Mouse (Mus musculus) lung, postnatal 4 days (tissue): Measurements from ENCODE around the gene Lcn2.

ENCODE experiments used
- DNase-seq, 2 experiments: peaks; one replicate each; pipeline ENCODE4 v3.0.0; 2021

Lcn2 gene

DNA sequence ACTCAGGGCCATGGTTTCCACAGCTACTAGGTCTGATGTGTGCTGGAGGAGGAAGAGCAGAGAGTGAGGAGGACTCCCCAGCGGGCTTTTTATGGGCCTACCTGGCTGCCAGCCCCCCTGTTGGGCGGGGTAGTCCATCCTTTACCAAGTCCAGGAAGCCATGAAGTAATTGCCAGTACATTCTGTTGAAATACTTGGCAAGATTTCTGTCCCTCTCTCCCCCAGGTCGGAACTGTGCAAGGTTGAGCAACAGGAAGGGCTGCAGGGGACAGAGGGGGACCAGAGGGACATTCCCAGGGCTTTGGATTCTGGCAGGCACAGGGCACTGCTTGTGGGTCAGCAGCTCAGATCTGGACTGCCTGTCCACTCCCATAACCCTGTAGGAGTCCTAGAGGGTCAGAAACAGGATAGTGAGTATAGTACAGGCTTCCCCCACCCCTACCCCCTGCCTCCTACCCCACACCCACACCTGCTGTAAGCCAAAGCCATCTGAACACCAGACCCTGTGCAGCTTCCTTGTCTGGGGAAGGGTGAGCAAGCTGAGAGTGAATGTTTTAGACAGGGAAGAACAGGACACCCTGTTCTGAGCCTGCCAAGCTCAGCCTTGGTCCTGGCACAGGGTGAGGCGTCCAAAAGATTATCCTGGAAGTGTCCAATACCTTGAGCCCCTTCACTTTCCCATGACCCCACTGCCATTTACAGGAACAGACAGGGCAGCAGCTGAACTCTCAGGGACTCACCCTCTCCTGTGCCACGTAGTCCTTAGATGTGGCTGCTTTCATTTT lies at the start of gene Lcn2:
Gene Lcn2, minus strand, starts transcription at position 547 of the 785 bp plus-strand sequence.
- DNase-seq = peak; percentile 35 to 55

DNA sequence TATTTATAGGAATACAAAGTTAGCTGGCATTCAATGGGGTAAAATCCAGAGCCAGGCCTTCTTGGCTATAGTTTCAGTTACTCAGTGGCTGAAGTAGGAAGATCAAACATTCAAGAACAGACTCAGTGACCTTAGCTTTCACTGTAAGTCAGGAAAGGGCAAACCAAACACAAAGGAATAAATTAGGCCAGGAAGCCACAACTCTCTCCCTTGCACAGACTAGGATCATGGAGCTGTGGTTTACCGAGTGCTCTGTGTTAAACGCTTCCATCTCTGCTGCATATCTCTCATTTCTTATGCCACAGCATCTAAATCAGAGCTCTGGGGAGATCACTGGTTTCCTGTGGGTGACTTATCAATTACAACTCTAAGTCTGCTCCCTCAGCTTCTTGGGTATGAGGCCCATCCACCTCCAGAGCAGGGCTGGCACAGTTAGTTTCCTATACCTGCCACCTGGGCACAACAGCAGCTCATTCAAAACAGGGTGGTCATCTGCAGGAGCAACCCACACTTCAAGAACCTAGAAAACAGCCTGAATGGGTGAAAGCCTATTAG lies 49.6 kb upstream of the Lcn2 start:
- no peak for DNase-seq

DNA sequence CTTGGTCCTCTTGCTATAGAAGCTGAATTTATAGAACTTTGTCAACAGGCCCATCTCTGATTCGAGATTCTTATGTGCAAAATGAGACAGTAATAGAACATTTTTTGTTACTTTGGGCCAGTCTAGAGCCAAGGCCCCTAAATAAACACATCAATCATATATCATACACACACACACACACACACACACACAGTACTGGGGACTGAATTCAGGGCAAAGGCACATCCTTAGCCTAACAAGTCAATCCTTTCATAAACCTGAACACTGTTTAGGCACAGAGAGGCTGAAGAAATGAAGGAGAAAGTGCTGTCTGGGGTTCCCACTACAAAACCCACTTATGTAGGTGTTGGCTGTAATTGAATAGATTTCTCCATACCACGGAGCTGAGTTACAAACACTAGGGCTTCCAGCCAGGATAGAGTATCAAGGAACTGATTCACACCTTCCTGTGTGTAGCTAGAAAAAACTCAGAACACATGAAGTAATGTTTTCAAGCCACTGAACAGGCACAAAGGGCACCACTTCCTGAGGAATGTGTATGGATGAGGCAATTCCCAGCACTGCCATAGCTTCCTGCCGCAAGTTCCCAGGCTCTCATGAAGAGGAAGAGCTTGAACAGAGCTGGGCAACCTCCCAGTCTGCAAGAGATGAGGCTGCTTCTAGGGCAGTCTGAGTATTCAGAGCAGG lies 48.8 kb upstream of the Lcn2 start:
- DNase-seq = peak; percentile 66 to 78

DNA sequence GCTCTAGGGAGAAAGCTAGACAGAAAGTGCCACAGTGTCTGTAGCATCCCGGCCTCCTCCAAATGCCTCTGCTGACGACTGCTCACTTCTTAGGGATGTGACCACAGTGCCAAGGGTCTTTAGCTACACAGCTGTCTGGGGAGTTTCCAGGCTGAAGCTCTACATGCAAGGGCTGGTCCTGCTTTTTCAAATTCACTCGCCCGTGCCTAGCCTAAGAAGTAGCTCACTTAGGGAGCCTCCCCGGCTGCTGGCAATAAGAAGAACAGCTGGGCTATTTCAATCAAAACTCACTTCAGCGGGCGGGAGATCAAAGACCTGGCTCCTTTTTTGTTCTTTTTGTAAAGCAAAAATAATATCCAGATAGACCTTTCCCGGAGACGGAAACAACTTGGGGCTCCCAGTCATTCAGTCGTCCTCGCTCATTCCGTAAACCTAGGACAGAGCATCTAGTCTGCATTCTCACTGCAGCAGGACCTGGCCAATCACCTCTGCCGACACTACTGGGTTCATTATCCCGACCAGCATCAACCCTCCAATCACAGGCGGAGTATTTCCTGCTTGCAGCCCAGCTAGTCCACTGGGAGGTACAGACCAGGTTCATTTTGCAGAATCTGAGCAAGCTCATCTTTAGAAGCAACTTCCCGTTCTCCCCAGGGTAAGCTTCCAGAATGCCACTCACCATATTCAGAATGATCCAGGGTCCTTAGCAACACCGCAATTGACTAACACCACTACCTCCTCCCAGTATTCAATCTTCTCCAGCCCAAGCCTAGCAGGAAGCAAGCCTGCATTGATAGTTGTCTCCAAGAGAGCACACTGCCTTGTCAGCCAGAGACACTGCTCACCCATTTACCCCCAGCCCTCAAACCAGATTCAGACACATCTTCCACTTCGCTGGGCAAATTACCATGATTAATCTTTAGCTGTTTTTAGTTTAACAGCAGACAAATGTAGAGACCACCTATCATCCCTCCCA lies 42.9 kb upstream of the Lcn2 start:
- DNase-seq = peak; percentile 70 to 77

DNA sequence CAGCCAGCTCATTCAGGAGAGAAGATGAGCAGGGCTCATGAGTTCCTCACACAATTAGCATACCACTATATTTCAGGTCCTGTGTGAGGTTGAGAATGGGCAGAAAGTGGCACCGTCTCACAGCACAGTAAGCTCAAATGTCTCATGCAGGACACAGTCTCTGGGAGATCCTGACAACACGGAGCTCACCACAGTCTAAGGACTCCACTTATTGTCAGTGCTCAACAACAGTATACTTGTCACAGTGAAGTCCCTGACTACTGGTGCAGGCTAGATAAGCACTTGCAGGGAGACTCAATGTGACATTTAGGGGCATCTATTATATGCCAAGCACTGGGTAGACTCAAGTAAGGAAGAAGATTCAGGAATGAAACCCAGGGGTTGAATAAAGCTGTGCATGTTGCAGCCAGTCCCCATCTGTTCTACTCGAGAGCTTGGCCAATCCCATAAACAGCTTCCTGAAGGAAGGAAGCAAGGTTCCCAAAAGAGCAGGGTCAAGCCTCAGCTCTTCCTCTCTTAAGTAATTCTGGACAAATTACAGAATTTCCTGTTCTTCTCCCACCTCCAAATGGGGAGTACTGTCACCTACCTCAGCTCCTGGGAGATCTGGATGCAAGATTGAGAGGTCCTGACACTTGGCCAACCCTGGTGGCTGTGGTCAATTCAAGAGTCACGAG lies 41.3 kb upstream of the Lcn2 start:
- DNase-seq = no peak

DNA sequence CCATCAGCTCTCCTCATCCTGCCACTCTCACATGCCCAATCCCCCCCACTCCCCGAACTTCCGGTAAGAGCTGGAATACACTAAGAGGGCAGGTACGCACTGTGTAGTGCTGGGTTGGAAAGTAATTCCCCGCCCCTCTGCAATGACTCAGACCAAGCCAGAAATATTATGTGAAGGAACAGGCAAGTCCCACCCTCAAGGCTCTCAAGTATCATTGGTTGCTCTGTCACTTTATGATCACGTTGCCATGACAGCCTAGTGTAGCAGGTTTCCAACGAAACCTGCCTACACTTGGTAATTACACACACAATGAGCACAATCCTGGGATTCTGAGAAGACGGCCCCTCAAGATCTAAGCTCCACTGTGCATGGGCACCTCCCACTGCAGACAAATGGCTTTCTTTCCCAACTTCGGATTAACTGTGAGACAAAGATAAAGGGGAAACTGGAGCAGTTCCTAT lies 40.2 kb upstream of the Lcn2 start:
- peak; percentile 57 to 59 for DNase-seq

DNA sequence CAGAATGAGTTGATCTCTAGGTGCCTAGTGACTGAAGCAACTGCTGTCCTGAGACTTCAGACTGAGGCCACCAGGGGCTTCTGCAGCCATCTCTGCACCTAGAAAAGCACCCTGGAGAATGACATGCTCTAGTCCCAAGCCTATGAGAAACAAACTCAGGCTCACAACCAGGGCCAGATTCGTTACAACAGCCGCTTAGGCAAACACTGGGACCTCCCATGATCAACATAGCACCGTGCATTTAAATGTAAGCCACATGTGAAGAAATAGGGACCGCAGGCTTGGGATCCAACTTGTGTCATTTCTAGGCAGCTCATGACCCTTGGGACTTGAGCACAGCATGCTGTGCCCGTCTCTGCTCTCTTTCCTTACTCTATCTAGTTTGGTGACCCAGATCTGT lies 39.7 kb upstream of the Lcn2 start:
- no peak for DNase-seq

DNA sequence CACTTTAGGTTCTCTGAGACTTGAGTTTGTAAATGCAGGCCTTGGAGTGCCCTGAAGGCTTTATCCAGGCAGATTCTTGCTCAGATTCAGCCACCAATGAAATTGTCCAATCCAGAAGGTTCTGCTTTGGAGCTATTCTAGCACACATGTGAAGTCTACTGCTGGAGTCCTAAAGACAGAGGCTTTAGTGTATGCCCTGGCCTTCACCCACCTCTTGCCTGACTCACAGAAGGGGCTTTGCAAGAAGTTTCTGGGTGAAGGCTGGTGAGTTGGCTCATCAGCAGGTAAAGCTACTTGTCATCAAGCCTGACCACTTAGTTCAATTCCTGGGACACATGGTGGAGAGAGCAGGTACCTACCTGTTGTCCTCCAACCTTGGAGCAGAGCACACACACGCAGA lies 38.1 kb upstream of the Lcn2 start:
- DNase-seq = no peak

DNA sequence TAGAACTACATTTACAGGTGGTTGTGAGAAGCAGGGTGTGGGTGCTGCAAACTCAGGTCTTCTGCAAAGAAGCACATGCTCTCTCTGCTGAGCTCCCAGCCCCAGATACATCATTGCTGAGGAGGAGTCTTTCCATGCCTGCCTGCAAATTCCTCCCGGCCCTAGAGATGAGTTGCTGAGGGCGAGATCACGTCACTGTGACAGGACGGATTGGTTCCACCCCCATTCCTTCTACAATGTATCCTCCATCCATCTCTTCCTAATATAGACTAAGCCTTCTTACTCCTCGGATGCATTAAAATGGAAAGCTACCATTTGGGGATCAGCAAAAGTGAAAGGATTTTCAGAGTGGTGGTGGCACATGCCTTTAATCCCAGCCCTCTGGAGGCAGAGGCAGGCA lies 37.5 kb upstream of the Lcn2 start:
- no peak for DNase-seq

DNA sequence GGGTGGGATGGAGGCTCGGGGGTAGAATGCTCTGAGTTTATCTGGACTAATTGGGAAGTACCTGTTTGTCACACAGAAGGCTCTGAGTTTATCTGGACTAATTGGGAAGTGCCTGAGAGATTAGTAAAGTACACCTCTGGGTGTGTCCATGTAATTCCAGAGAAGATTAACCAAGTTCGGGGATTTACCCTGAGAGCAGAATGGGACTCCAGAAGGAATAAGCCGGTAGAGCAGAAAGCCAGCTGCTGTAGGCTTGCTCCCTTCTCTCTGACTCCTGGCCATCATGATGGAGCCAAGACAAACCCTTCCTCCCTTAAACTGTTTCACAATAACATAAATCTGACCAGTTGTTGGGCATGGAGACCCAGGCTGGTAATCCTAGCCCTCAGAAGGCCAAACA lies 36.7 kb upstream of the Lcn2 start:
- no peak for DNase-seq

DNA sequence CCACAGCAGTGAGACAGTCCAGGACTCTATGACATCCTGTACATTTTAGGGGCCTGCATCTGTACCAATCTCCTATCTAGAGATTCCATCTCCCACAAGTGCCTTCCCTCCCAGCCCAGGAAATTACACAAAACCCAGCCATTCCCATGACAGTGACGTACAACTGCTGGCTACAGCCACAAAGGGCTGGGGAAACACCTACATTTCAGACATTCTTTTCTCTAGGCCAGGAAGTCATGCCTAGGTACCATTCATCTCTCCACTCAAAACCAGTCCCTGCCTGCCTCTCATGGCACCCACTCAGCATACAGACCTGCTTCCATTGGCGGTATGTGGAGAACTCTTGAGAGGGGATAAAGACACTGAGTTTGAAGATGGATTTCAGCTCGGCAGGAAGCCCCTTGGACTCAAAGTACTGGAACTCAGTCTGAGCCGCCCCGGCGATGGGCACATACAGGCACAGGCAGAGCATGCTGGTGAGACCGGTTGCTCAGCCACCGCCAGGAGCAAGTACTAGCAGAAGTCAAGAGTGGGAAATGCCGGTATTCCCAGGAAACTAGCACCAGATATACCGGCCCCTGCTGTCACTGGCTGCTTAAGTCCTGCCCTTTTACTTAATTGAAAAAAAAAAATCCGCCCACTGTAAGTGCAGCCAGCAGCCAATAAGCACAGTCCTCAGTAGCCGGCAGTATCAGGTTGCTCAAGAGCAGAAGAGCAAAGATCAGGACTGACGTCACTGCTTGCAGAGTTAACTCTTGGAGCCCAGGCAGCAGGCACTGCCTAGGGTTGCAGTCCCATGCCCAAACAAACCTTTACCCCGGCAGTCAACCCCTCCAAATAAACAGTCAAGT lies 35.7 kb upstream of the Lcn2 start:
- DNase-seq = peak; percentile 84 to 86

DNA sequence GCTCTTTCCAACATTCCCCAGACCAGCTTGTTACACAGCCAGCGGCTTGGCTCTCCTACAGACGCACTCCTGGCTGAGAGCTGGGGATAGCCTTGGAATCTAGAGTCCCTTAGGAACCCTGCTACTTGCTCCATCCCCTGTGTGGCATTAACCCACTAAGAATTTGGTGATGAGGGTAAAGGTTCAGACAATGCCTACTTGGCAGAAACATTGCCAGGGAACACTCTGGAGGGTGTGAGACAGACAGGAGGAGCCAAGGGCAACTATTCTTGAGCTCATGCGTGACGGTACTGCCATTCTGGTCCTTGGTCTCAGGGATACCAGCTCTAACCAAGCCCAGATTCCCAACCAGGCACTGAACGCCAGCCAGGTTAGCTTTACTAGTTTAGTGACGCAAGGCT lies 33.8 kb upstream of the Lcn2 start:
- DNase-seq = no peak

DNA sequence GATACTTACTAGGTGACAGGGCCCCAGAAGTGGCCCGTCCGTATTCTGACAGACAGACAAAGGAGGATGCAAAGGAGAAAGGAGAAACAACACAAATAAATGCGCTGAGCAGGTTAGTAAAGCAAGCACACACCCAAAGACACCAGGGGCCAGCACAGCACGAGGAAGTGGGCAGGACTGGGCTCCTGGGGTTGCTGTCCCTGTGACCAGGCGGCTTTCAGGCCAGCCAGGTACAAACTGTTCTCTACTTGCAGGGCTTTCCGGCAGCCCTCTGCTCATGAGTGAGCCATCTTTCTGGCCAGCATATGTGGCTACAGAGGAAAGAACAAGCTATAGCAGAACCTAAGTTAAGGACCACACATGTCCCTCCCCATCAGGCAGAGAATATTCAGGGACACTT lies 32.6 kb upstream of the Lcn2 start:
- no peak for DNase-seq

DNA sequence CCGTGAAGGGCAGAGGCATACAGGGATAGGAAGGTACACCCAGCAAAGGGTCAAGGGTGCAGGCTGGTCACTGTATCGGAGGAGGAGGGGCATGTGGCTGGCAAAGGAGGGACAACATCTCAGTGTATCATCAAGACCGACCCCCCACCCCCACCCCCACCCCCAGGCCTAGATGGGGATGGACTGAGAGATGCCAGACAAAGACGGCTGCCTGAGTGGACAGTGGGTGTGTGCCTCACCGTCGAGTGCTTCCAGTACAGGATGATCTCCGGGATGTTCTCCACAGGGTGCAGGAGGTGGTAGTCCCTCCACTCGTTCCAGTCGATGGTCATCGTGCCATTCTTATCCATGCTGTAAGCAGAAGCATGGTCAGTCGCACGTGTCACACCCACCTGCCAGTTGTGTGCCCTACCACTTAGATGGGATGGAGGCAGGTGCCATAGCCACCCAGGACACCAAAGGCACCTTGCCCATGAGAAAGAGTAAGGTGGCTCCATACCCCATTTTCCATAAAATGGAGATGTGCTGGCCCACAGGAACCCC lies 32.1 kb upstream of the Lcn2 start:
- DNase-seq = no peak

DNA sequence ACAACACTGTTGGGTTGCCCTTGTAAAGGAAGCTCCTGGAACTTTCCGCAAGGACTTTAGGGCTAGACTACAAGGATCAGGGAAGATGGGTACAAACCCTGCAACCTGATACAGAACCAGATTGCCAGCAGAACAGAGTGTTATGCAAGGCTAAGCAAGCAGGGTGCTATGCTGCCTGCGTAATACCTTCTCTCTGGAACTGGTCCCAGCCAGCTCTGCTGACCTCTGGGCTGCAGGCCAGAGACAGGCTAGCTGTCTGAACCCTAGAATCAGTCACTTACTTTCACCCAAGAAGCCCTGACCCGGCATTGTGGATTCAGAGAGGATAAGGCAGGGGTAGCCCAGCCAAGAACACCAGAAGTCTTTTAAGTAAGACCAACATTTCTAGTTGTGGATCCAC lies 31.3 kb upstream of the Lcn2 start:
- DNase-seq = peak; percentile 49 to 75

DNA sequence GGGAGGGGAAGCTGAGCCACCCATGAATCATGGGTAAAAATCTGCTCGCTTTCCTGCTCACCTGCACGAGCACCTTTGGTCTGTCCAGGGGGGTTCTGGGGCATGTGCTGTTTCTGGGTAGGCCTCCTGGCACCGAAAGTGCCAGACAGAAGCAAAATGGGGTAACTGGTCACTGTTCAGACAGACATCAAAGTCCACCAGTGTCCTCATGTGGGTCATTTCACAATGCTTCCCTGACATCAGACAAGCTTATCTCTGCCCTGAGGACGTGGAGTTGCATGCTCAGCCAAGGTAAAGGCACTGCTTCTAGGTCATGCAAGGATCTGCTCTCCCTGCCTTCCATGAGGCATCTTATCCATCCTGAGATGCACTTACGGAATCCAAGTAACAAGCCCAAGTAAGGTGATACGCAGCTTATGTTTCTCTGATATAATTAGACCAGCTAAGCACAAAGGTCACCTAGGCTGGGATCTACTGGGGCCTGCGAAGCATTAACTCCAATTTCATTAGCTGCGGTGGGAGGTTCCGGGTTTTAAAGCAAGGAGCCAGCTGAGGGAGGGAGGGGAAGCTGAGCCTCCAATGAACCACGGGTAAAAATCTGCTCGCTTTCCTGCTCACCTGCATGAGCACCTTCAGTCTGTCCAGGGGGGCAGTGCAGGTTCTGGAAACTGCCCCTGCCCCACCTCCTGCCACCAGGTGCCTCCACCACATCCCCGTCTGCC lies 30.5 kb upstream of the Lcn2 start:
- DNase-seq = no peak

DNA sequence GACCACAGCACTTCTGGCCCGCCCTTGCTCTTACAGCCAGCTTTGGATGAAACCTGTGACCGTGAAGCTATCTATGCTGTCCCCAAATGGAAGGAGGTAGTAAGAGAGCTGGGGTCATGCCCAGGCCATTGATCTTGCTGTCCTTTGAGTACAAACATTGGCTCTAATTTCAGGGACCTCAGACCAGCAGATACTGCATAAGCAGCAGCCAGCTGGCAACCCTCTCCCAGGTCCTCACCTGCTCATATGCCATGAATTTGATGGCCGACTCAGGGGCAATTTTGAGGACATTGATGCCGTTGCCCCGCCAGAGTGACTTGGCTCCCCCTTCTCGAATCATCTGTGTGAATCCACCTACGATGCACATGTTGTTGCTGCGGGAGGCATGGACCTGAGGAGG lies 29.4 kb upstream of the Lcn2 start:
- DNase-seq = no peak

DNA sequence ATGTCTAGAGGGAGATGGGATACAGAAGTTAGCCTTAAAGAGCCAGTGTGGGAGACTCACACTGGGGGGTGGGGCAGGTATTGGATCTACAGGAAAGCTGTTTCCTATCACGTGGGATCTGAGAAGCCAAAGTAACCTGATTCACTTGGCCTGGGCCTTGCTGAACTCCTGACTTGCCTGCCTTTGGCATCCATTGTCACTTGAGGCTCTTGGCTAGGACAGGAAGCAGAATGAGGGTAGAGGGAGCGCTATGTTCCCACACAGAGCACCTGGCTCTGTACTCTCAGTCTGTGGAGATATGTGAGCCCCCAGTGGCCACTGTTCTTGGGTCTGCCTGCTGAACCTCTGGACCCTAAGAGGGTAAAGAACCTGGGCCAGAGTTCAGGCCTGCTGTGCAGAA lies 28.5 kb upstream of the Lcn2 start:
- DNase-seq = no peak

DNA sequence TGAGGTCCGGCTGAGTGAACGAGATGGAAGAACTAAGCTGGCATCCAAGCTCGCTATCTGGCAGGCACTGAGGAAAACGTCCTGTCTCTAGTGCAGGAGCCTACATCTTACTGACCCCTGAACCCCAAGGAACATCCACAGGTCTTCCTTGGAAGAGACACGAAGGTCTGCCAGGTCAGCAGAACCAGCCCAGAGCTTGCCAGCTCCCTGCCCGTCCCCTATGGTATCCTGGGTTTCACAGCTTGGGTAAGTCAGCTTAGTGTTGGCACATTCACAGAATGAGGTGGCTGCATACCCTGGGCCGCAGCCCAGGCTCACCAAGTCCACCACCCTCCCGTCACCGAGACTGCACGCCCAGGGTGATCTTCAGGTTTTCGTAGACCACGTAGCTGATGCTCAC lies 27.7 kb upstream of the Lcn2 start:
- no peak for DNase-seq

DNA sequence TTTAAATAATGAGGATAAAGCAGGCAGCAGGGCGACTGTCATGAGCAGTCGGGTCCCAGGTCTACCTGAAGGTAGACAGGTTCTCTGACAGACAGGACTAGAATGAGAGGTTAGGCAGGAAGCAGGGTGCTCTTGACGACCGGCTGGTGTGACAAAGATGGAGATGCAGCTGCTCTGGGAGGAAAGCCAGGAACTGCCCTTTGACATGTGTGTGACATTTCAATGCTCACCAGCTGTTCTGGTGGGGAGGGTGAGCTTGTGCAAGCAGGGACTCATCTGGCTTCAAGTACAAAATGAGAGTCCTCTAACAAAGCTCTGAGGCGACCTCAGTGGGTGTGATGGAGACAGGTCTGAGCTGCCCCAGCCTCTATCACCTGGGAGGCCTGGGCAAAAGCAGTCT lies 25.9 kb upstream of the Lcn2 start:
- peak; percentile 63 to 83 for DNase-seq
